Mouse (Mus musculus): ENCODE results near the gene Gm17622.

Gene Gm17622

DNA sequence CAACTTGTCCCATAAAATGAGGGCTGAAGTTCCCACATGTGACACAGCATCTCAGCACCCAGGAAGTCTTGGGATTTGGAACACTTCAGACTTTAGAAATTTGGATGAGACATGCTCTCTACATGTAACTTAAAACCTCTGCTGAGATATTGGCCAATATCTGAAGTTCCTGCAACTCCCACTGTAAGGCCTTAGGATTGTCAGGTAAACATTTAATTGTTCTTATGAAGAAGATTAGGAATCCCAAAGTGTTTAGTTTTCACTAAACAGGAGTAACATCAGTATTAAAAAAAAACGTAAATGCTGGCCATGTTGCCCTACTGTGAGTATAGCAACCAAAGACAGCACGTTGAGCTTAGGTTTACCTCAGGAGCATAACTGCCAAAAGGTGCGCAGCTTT lies at the start of gene Gm17622:
Gm17622 (plus strand) TSS at position 301 of the 400 bp plus-strand sequence.
- DNase-seq (ENCODE audit: low spot score), result no peak

DNA sequence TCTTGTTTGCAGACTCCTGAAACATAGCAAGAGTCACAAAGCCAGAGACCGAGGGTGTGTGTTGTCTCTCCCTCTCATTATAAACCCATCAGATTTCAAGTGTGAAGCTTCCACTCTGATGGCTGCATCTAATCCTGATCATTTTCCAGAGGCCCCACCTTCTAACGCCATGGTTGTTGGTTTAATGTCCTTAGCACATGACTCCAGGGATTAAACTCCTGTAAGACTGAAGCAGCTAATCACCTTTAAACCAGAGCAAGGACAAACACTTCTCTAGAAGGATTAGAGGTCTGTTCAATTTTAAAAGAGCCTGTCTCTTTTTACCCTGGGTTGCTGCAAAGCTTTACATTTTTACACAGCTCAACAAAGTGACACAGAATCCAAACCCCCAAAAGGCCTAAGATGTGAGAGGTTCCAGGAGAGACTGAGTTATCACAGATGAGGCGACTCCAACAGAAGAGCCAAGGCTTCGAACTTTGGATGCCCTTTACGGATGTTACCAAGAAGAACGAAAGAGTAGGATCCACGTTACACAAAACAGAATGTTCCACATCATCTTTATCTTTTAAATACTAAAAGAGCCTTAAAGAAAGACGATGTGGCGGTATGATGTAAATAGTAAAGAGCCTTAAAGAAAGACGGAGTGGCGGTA lies 40.2 kb upstream of the Gm17622 start:
- no peak for DNase-seq (ENCODE audit: low spot score)

DNA sequence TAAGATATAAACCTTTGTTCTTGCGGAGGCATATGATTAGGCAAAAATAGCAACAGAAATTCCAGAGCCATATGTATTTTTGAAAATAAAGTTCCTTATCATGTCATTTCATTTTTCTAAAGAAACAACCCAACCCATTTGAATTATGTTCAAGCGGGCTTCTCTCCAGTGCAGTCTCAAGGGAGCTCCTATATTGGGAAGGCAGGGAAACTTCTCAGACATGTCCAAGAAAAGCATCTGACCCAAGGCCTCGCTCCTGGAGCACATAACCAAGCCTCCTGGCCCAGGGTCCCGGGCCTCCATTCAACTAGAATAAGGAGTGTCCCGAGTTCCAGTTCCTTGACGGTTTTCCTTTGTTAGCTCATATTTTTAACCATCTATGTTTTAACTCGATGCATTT lies 39.7 kb upstream of the Gm17622 start:
- no peak for DNase-seq (ENCODE audit: low spot score)

DNA sequence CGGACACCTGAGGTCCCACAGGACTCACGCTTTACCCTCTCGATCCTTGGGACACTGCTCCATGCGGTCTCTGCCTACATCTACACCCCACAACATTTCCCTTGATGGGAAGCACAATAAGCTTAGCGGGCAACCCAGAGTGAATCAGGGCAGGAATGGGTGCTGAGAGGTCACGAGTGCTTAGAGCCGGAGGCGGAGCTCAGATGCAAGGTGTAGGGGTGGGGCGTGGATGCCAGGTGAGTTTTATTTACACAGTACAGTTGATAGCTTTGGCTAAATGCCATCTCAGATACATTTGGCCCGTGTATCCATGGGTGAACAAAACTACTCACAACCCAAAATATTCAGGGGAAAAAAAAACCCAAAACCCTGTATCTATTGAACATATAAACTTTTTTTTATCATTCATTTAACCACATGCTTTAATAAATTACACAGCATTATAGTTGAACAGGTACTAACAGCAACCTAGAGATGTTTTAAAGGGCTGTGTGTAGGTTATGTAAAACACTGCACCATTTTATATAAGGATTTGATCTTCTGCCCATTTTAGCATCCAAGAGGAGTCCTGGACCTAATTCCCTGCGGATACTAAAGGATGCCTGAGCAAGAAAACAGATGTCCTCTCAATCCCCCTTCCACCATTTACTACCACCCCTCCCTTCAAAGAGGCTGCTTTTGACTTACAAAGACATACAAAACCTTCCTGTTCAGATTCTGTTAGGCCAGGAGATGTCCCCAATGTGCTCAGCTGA lies 39.0 kb upstream of the Gm17622 start:
- no peak for DNase-seq (ENCODE audit: low spot score)

DNA sequence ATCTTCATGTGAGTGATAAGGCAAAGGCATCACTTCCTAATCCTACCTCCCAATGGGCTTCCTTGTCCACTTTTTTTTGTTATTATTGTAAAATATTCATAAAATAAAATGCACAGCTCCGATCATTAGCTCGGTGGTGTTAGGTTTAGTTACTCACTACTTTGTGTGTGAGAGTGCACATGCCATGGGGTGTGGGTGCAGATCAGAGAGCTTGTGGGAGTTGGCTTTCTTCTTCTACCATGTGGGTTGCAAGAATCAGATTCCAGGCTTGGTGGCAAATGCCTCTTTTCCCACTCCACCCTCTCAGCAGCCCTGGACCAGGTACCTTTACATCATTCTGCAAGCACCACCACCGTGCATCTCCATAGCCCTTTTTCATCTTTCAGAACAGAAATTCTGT lies 37.9 kb upstream of the Gm17622 start:
- no peak for DNase-seq (ENCODE audit: low spot score)

DNA sequence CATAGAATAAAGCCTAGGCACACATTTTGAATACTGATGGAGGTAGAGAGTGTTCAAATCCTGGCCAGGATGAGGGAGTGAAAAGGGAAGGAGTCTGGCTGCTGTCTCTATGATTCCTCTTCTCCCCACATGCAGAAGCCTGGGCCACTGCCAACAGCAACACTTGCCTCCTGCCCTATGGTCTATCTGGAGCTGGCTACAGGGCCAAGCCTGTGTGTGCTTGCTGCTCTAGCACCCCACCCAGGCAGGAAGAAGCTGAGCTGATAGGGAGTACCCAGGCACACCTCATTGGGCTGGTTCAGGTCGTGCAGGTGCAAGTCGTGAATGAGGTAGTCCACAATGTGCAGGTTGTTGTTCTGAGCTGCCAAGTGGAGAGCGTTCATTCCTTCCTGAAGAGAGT lies 36.2 kb upstream of the Gm17622 start:
- DNase-seq (ENCODE audit: low spot score), result no peak

- no peak for DNase-seq (ENCODE audit: low spot score)
These were observed 33.0 kb upstream of the Gm17622 start for GRCm38 (mm10) chr13:96457566-96457965.

DNA sequence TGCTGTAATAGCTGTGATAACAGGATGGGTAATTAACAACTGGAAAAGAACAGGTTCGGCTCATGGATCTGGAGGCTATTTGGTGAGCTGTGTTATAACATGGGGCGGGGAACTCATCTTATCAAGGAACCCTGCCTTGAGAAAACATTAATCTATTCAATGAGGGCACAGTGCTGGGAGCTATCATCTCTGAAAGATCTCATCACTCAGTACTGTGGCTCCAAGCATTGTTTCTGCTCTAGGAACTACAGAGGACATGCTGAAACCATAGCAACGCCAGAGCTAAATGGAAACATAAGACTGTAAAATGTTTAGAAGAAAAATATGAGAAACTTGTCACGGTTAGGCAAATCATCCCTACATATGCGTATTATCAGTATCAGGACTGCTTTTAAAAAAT lies 32.5 kb upstream of the Gm17622 start:
- DNase-seq (ENCODE audit: low spot score), result no peak

- DNase-seq (ENCODE audit: low spot score), result no peak
These were observed 31.9 kb upstream of the Gm17622 start for GRCm38 (mm10) chr13:96458606-96459005.

GRCm38 (mm10) chr13:96462644-96463043 lies 27.9 kb upstream of the Gm17622 start:
- no peak for DNase-seq (ENCODE audit: low spot score)

- no peak for DNase-seq (ENCODE audit: low spot score)
These were observed 25.2 kb upstream of the Gm17622 start for GRCm38 (mm10) chr13:96465315-96465714.

DNA sequence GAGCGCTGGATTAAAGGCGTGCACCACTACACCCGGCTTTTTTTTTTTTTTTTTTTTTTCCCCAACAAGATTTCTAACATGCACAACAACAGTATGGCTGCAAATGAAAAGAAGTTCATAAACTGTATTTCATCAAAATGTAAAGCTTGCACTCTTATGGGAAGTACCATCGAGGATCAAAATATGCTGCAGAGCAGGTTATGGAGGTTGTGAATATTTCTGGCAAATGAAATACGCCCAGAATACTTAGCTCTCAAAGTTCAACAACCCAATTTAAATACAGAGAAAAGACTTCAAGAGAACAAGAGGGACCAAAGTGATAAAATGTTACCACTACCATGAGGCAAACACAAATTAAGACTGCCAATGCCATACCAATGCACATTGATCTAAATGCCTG lies 21.9 kb upstream of the Gm17622 start:
- DNase-seq (ENCODE audit: low spot score), result no peak

DNA sequence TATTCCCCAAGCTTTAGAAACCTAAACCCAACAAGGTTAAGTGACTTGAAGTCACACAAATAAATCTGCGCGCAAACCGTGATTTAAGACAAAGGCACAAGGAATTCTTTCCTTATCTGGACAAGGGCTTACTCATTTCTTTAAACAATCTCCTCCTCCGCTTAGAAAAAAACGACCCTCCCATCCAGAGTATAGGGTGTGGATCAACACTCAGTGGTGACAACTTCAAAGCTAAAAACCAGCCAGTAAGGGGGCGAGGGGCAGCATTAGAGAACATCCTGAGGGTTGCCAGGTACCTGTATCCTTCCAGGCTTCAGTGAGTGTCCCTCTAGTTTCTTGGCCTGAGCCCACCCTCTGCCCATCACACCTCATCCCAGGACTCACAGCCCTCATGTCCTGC lies 20.0 kb upstream of the Gm17622 start:
- no peak for DNase-seq (ENCODE audit: low spot score)

DNA sequence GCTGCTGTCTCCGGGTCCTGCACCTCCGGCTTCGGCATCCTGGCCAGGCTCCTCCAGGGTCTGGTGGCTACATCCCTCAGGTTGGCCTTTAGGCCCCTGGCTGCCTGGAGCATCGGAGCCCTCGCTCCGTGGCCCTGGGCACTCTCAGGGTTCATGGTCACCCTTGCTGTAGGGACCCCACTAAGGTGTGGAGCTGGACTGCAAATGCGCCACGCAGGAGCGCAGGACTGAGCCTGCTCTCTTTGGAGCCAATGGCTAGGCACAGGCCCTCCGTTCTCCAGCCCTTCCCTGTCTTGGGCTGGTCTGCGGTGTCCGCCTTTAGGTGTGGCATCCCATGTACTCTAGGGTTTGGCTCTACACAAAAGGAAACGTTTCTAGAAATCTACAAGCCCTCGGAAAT lies 19.6 kb upstream of the Gm17622 start, which contains the start of gene Ankdd1b:
Ankdd1b (minus strand) TSS at position 242 of the 400 bp plus-strand sequence.
- no peak for DNase-seq (ENCODE audit: low spot score)

GRCm38 (mm10) chr13:96477226-96477625 lies 13.3 kb upstream of the Gm17622 start:
- DNase-seq (ENCODE audit: low spot score), result no peak

DNA sequence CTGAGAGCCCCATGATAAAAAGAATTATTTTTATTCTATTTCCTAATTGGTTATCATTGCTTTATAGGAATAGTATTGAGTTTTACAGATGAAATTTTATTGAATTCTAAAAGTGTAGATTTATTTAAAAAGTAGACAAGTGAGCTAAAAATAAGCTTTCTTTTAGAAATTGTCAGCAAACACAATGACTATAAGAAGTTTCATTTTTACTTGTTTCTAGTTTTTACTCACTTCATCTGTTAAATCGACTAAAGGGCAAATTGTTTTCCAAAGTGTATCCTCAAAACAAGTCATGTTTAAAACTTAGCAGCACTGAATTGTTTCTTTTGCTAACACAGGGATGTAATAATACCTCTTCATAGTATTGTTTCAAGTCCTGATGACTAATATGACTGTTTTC lies 11.5 kb upstream of the Gm17622 start:
- no peak for DNase-seq (ENCODE audit: low spot score)

DNA sequence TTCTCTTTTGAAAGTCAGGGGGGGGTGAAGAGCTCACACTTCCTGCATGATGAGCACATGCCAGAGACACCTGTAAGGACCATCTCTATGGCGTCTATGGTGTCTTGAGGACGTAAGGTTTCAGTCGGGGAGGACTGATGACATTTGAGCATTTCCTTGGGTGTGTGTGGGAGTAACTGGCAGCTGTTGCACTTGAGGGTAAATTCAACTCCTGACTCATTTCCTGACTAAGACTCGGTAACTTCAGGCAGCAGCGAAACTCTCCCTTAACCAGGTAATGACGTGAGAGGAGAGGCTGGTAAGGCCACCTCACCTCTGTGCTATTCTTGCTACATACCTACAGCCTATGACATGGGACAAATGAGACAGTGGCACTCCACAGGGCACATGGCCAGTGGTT lies 3.3 kb upstream of the Gm17622 start:
- no peak for DNase-seq (ENCODE audit: low spot score)

GRCm38 (mm10) chr13:96487968-96488367 lies 2.6 kb upstream of the Gm17622 start:
- DNase-seq (ENCODE audit: low spot score), result no peak

- DNase-seq (ENCODE audit: low spot score), result no peak
These were observed 6.1 kb downstream of the Gm17622 start for GRCm38 (mm10) chr13:96496630-96497029.

DNA sequence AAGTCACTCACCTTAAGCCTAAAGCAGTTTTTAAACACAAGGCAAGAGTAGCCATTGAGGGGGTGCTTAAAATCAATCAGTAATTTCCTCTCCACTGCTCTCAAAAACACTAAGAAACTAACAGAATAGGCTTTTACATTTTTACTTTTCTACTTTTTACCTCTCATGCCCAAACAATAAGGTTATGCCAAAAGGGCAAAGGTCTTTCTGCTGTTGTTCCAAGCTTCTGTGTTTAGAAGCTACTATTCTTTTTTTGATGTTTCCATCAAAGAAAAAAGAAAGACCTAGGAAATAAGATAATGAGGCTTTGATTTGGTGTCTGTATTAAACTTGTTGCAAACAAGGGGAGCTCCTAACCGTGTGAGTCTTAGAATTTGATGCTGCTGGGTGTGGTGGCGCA lies 9.4 kb downstream of the Gm17622 start:
- DNase-seq (ENCODE audit: low spot score), result no peak

- no peak for DNase-seq (ENCODE audit: low spot score)
These were observed 15.1 kb downstream of the Gm17622 start for GRCm38 (mm10) chr13:96505661-96506060.

DNA sequence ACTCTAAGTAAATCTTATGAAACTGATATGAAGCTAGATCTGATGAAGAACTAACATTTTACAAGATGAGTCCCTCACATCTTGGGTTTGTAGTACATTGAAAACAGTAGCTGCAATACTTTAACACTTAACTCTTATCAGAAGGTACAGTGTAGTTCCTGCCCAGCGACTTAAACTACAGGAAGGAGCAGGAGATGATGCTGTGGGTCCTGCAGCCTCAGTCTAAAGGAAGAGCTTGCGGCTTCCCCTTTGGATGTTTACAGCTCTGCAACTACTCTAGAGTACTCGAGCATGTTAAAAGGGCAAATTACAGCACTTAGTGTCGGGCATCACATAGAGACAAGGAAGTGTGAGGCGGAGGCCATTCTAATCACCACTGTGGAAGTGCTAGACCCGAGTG lies 15.8 kb downstream of the Gm17622 start:
- DNase-seq (ENCODE audit: low spot score), result no peak

GRCm38 (mm10) chr13:96507541-96507940 lies 17.0 kb downstream of the Gm17622 start:
- no peak for DNase-seq (ENCODE audit: low spot score)

- DNase-seq (ENCODE audit: low spot score), result no peak
These were observed 20.1 kb downstream of the Gm17622 start for GRCm38 (mm10) chr13:96510635-96511034.

Data from MN1 (cell line).